Mouse (Mus musculus) limb, embryonic 12.5 days (tissue): ENCODE data around the gene Ost4. TPM values are rescaled to one million over a fixed set of nuclear protein-coding genes. Genes with fewer than 3 reads are reported as not detected.

Experiments
- ATAC-seq: fragments of 200-750 bp; cut with Nextera tagmentation; 2 replicates; pipeline ENCODE4 v1.8.0; 2017; ENCODE audit warnings: low read depth, moderate TSS enrichment; ENCODE audit not compliant: insufficient number of reproducible peaks, insufficient read depth, low FRiP score, low TSS enrichment
- H3K27ac ChIP-seq: fragments of 300-500 bp; sonication (generic); 2 replicates; pipeline ENCODE4 v1.5.1; 2016; ENCODE audit warnings: mild to moderate bottlenecking, moderate library complexity
- H3K27me3 ChIP-seq: fragments of 300-500 bp; sonication (generic); 2 replicates; pipeline ENCODE4 v1.6.1; 2016; ENCODE audit warnings: mild to moderate bottlenecking, moderate library complexity
- H3K36me3 ChIP-seq: fragments of 300-500 bp; sonication (generic); 2 replicates; pipeline ENCODE4 v1.6.1; 2016; ENCODE audit warnings: mild to moderate bottlenecking, moderate library complexity
- H3K4me1 ChIP-seq: fragments of 300-500 bp; sonication (generic); replicated peaks from 2 replicates; pipeline ENCODE4 v1.6.1; 2016
- H3K4me2 ChIP-seq: fragments of 300-500 bp; sonication (generic); 2 replicates; pipeline ENCODE4 v1.6.1; 2016; ENCODE audit warnings: mild to moderate bottlenecking, moderate library complexity
- H3K4me3 ChIP-seq: fragments of 300-500 bp; sonication (generic); replicated peaks from 2 replicates; pipeline ENCODE4 v1.5.1; 2016; ENCODE audit warnings: mild to moderate bottlenecking
- H3K9ac ChIP-seq: fragments of 300-500 bp; sonication (generic); replicated peaks from 2 replicates; pipeline ENCODE4 v1.6.1; 2016; ENCODE audit warnings: mild to moderate bottlenecking, moderate library complexity
- H3K9me3 ChIP-seq: fragments of 300-500 bp; sonication (generic); 2 replicates; pipeline ENCODE4 v1.6.1; 2016; ENCODE audit warnings: mild to moderate bottlenecking, moderate library complexity
- WGBS: fragments of 180-500 bp; shearing (Covaris S2); methylation state at CpG from one replicate; pipeline ENCODE4 v1.1.7; 2016; 5-methylcytosine and 5-hydroxymethylcytosine counted together
- polyA plus RNA-seq: library from polyadenylated mRNA; unstranded; fragments of >200 nt; fragmentation: Nextera tagmentation; extraction: Ambion mirVana; gene quantifications from 2 replicates; pipeline ENCODE4 v1.2.1, GENCODE M21; 2016

Gene Ost4
- 351 and 355 TPM in 2 replicates for polyA plus RNA-seq

GRCm38 (mm10) chr5:30907413-30908059 lies at the start of gene Ost4:
Gene Ost4, minus strand, starts transcription at chr5:30907788.
- H3K4me1 ChIP-seq: peaks cover 66% of the 10 kb centered on the region
- ATAC-seq: peak; percentile 92
- peak within 1 kb of the TSS; percentile 80 for H3K9ac ChIP-seq
- H3K27ac ChIP-seq: peak within 1 kb of the TSS; percentile 98
- H3K9me3 ChIP-seq: no peaks in the 10 kb centered on the region
- H3K4me3 ChIP-seq: peak within 1 kb of the TSS; percentile 71
- no peaks in the 10 kb centered on the region for H3K27me3 ChIP-seq
- under 1% methylated on average over 58 of the region's 58 CpGs for WGBS
- H3K36me3 ChIP-seq: peaks cover 37% of the 10 kb centered on the region
- H3K4me2 ChIP-seq: peak within 1 kb of the TSS; percentile 93

- no peaks in the 10 kb centered on the region for H3K9me3 ChIP-seq
- H3K27me3 ChIP-seq: no peaks in the 10 kb centered on the region
- no peak overlapping the region for H3K9ac ChIP-seq
- H3K36me3 ChIP-seq: peaks cover 67% of the 10 kb centered on the region
- H3K4me3 ChIP-seq: no peak overlapping the region
- ATAC-seq: no peak
- peaks cover 23% of the 10 kb centered on the region for H3K4me1 ChIP-seq
- H3K27ac ChIP-seq: no peak overlapping the region
- WGBS: 93% methylated on average over 6 of the region's 6 CpGs
- H3K4me2 ChIP-seq: no peak overlapping the region
Observed at GRCm38 (mm10) chr5:30955751-30956150, 48.2 kb upstream of the Ost4 start.

GRCm38 (mm10) chr5:30954556-30954955 lies 47.0 kb upstream of the Ost4 start:
- H3K36me3 ChIP-seq: peaks cover 67% of the 10 kb centered on the region

GRCm38 (mm10) chr5:30954065-30954464 lies 46.5 kb upstream of the Ost4 start:
- H3K27me3 ChIP-seq: no peaks in the 10 kb centered on the region
- peaks cover 67% of the 10 kb centered on the region for H3K36me3 ChIP-seq
- no peak overlapping the region for H3K27ac ChIP-seq
- H3K4me2 ChIP-seq: no peak overlapping the region
- H3K4me3 ChIP-seq: no peak overlapping the region
- no peaks in the 10 kb centered on the region for H3K9me3 ChIP-seq
- H3K4me1 ChIP-seq: peaks cover 28% of the 10 kb centered on the region
- WGBS: 97% methylated on average over 6 of the region's 6 CpGs
- H3K9ac ChIP-seq: no peak overlapping the region
- ATAC-seq: no peak

More at GRCm38 (mm10) chr5:30954556-30954955, 47.0 kb upstream of the Ost4 start:
- no peak overlapping the region for H3K4me2 ChIP-seq
- no peak overlapping the region for H3K4me3 ChIP-seq
- H3K9me3 ChIP-seq: no peaks in the 10 kb centered on the region
- H3K9ac ChIP-seq: no peak overlapping the region
- no peaks in the 10 kb centered on the region for H3K27me3 ChIP-seq
- 96% methylated on average over 9 of the region's 9 CpGs for WGBS
- ATAC-seq: no peak
- H3K4me1 ChIP-seq: peaks cover 28% of the 10 kb centered on the region
- no peak overlapping the region for H3K27ac ChIP-seq

GRCm38 (mm10) chr5:30952551-30952950 lies 45.0 kb upstream of the Ost4 start:
- H3K4me1 ChIP-seq: peaks cover 18% of the 10 kb centered on the region
- ATAC-seq: no peak
- peaks cover 54% of the 10 kb centered on the region for H3K36me3 ChIP-seq
- no peak overlapping the region for H3K27ac ChIP-seq
- no peak overlapping the region for H3K4me3 ChIP-seq
- no peaks in the 10 kb centered on the region for H3K9me3 ChIP-seq
- 88% methylated on average over 5 of the region's 5 CpGs for WGBS
- no peak overlapping the region for H3K4me2 ChIP-seq
- no peak overlapping the region for H3K9ac ChIP-seq
- no peaks in the 10 kb centered on the region; the same call in 1 of the 2 replicates for H3K27me3 ChIP-seq

- no peak overlapping the region for H3K4me3 ChIP-seq
- WGBS: 90% methylated on average over 6 of the region's 6 CpGs
- no peak overlapping the region for H3K27ac ChIP-seq
- ATAC-seq: no peak
- no peak overlapping the region for H3K4me2 ChIP-seq
- no peak overlapping the region for H3K9ac ChIP-seq
- no peaks in the 10 kb centered on the region; the same call in 1 of the 2 replicates for H3K27me3 ChIP-seq
- peaks cover 15% of the 10 kb centered on the region for H3K4me1 ChIP-seq
- peaks cover 49% of the 10 kb centered on the region for H3K36me3 ChIP-seq
- no peaks in the 10 kb centered on the region for H3K9me3 ChIP-seq
Observed at GRCm38 (mm10) chr5:30951706-30952105, 44.1 kb upstream of the Ost4 start.

GRCm38 (mm10) chr5:30950922-30951321 lies 43.3 kb upstream of the Ost4 start:
- Histone ChIP-seq H3K9me3 (no peaks in the 10 kb centered on the region), H3K4me3 (no peak overlapping the region), H3K9ac (no peak overlapping the region), H3K27me3 (peaks cover 3% of the 10 kb centered on the region; the same call in 1 of the 2 replicates), H3K27ac (no peak overlapping the region), H3K36me3 (peaks cover 46% of the 10 kb centered on the region), H3K4me2 (peak overlapping the region; percentile 84), H3K4me1 (peaks cover 15% of the 10 kb centered on the region)
- ATAC-seq: no peak
- WGBS: 84% methylated on average over 2 of the region's 2 CpGs

GRCm38 (mm10) chr5:30950451-30950850 lies 42.9 kb upstream of the Ost4 start:
- no peak for ATAC-seq
- peak overlapping the region; percentile 65; the same call in 1 of the 2 replicates for H3K9ac ChIP-seq
- peak overlapping the region; percentile 84 for H3K4me2 ChIP-seq
- peak overlapping the region; percentile 54 for H3K4me3 ChIP-seq
- no peaks in the 10 kb centered on the region for H3K9me3 ChIP-seq
- peaks cover 17% of the 10 kb centered on the region for H3K4me1 ChIP-seq
- peaks cover 42% of the 10 kb centered on the region for H3K36me3 ChIP-seq
- 74% methylated on average over 4 of the region's 4 CpGs for WGBS
- peak overlapping the region; percentile 79; the same call in 1 of the 2 replicates for H3K27ac ChIP-seq
- H3K27me3 ChIP-seq: peaks cover 7% of the 10 kb centered on the region

GRCm38 (mm10) chr5:30949654-30950326 lies 42.2 kb upstream of the Ost4 start:
- peaks cover 14% of the 10 kb centered on the region for H3K27me3 ChIP-seq
- peaks cover 35% of the 10 kb centered on the region for H3K36me3 ChIP-seq
- H3K4me2 ChIP-seq: peak overlapping the region; percentile 84
- H3K27ac ChIP-seq: peak overlapping the region; percentile 79
- ATAC-seq: peak; percentile 86
- WGBS: under 1% methylated on average over 29 of the region's 31 CpGs
- no peaks in the 10 kb centered on the region for H3K9me3 ChIP-seq
- peak overlapping the region; percentile 54 for H3K4me3 ChIP-seq
- peak overlapping the region; percentile 65 for H3K9ac ChIP-seq
- H3K4me1 ChIP-seq: peaks cover 23% of the 10 kb centered on the region

GRCm38 (mm10) chr5:30948620-30949019 lies 41.0 kb upstream of the Ost4 start:
- ATAC-seq: no peak
- Histone ChIP-seq H3K27ac (no peak overlapping the region; the same call in 1 of the 2 replicates), H3K27me3 (peaks cover 19% of the 10 kb centered on the region), H3K4me1 (peaks cover 23% of the 10 kb centered on the region), H3K4me2 (no peak overlapping the region), H3K4me3 (no peak overlapping the region), H3K36me3 (peaks cover 23% of the 10 kb centered on the region), H3K9ac (no peak overlapping the region), H3K9me3 (no peaks in the 10 kb centered on the region)
- 75% methylated on average over 5 of the region's 5 CpGs for WGBS

- Histone ChIP-seq H3K4me2 (peak within 1 kb of the TSS; percentile 91), H3K4me1 (peaks cover 19% of the 10 kb centered on the region), H3K36me3 (no peaks in the 10 kb centered on the region), H3K27me3 (peaks cover 19% of the 10 kb centered on the region), H3K27ac (no peak within 1 kb of the TSS), H3K9me3 (no peaks in the 10 kb centered on the region), H3K4me3 (peak within 1 kb of the TSS; percentile 52), H3K9ac (peak within 1 kb of the TSS; percentile 71)
- 6% methylated on average over 44 of the region's 44 CpGs for WGBS
- ATAC-seq: no peak
Observed at GRCm38 (mm10) chr5:30944956-30945781, 37.6 kb upstream of the Ost4 start, which contains the start of gene Cgref1. Gene Cgref1, minus strand, starts transcription at chr5:30945591.
